Mouse (Mus musculus) midbrain, embryonic 15.5 days (tissue): ENCODE measurements around the gene Hoxa9. TPM values are rescaled to one million over a fixed set of nuclear protein-coding genes. Genes with fewer than 3 reads are reported as not detected.

Experiments used
- ATAC-seq: fragments of 200-750 bp; cut with Nextera tagmentation; replicated peaks from 2 replicates; pipeline ENCODE4 v1.8.0; 2017; ENCODE audit warnings: moderate TSS enrichment
- H3K27ac ChIP-seq: fragments of 300-500 bp; sonication (generic); 2 replicates; pipeline ENCODE4 v1.5.1; 2015; ENCODE audit warnings: mild to moderate bottlenecking, inconsistent platforms
- H3K27me3 ChIP-seq: fragments of 300-500 bp; sonication (generic); replicated peaks from 2 replicates; pipeline ENCODE4 v1.6.1; 2015; ENCODE audit warnings: inconsistent platforms
- H3K36me3 ChIP-seq: fragments of 300-500 bp; sonication (generic); replicated peaks from 2 replicates; pipeline ENCODE4 v1.6.1; 2015; ENCODE audit warnings: inconsistent platforms
- H3K4me1 ChIP-seq: fragments of 300-500 bp; sonication (generic); 2 replicates; pipeline ENCODE4 v1.6.1; 2015; ENCODE audit warnings: inconsistent platforms
- H3K4me2 ChIP-seq: fragments of 300-500 bp; sonication (generic); 2 replicates; pipeline ENCODE4 v1.6.1; 2015; ENCODE audit warnings: inconsistent platforms, mild to moderate bottlenecking, moderate library complexity
- H3K4me3 ChIP-seq: fragments of 300-500 bp; sonication (generic); 2 replicates; pipeline ENCODE4 v1.5.1; 2015; ENCODE audit warnings: mild to moderate bottlenecking, inconsistent platforms
- H3K9ac ChIP-seq: fragments of 300-500 bp; sonication (generic); 2 replicates; pipeline ENCODE4 v1.6.1; 2015; ENCODE audit warnings: mild to moderate bottlenecking, inconsistent platforms
- H3K9me3 ChIP-seq: fragments of 300-500 bp; sonication (generic); 2 replicates; pipeline ENCODE4 v1.6.1; 2016; ENCODE audit warnings: inconsistent platforms
- WGBS: fragments of 180-500 bp; shearing (Covaris S2); methylation state at CpG from one replicate; pipeline ENCODE4 v1.1.7; 2015; ENCODE audit warnings: mixed read lengths; 5-methylcytosine and 5-hydroxymethylcytosine counted together
- polyA plus RNA-seq: library from polyadenylated mRNA; unstranded; fragments of >200 nt; fragmentation: Nextera tagmentation; extraction: Ambion mirVana; gene quantifications from 2 replicates; pipeline ENCODE4 v1.2.1, GENCODE M21; 2015

Gene Hoxa9
- polyA plus RNA-seq, 1 experiment from 2014 or later: not detected

DNA sequence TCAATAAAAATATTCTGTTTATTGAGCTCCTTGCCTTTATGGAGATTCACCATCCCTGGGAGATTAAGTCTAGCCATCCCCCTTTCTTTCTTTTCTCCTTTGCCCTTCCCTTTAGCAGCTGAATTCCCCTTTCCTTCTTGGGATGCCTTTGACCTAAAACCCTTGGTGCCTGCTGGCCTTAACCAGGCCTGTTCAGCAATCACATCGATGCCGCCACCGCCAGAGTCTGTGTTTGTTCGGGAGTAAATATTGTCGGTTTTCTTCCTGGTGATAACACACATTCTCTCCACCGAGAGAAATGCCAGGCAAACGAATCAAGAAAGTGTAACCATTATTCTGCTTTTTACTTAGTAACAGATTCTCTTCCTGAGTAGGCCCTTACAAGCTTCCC is 7.3 kb upstream of the Hoxa9 start:
- Histone ChIP-seq H3K36me3 (no peaks in the 10 kb centered on the region), H3K4me2 (no peak overlapping the region), H3K4me1 (0 out of 2 replicates have a peak, but pooled peaks cover 2% of the 10 kb centered on the region), H3K4me3 (no peak overlapping the region), H3K9me3 (no peaks in the 10 kb centered on the region), H3K27me3 (peaks cover 98% of the 10 kb centered on the region), H3K27ac (no peak overlapping the region), H3K9ac (no peak overlapping the region)
- ATAC-seq: no peak
- 3% methylated on average over 7 of the region's 7 CpGs for WGBS

DNA sequence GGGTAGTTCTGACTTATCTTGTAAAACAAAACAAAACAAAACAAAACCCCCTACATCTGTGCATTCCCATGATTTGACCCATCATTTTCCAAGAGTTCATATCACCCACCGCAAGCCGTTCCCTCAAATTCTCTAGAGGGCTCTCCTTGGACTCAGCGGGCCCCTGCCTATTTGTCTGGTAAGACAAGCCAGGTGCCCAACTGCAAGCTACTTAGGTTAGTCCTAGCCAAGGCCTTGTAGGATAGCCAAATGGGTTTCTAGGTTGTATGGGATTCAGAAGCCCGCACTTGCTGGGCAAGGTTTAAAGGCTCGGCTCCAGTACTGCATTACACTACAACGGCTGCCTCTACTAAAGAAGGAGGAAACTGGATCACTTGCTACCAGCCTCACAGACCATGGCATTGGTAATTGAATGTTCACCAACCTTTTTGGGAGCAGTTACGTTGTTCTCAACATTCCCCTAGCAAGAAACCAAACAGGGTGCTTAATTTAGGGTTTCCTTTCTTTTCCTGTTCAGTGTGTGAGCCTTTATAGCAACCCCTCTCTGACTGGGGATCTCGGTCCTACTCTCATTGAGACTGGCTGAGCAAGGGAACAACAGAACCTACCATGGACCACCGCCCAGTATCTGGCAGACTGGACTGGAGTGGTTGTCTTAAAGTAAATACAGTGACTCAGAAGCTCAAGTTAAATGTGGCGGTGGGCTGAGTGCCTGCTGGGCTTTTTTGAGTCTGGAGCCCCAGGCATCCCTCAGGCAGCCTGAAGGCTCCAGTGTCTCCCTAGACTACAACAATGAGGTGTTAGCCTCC is 6.7 kb upstream of the Hoxa9 start:
- no peak overlapping the region for H3K4me2 ChIP-seq
- H3K27me3 ChIP-seq: peaks cover 98% of the 10 kb centered on the region
- no peak overlapping the region for H3K4me3 ChIP-seq
- H3K9me3 ChIP-seq: no peaks in the 10 kb centered on the region
- WGBS: 10% methylated on average over 10 of the region's 10 CpGs
- no peak for ATAC-seq
- no peak overlapping the region for H3K27ac ChIP-seq
- no peak overlapping the region for H3K9ac ChIP-seq
- 0 out of 2 replicates have a peak, but pooled peaks cover 2% of the 10 kb centered on the region for H3K4me1 ChIP-seq
- H3K36me3 ChIP-seq: no peaks in the 10 kb centered on the region

DNA sequence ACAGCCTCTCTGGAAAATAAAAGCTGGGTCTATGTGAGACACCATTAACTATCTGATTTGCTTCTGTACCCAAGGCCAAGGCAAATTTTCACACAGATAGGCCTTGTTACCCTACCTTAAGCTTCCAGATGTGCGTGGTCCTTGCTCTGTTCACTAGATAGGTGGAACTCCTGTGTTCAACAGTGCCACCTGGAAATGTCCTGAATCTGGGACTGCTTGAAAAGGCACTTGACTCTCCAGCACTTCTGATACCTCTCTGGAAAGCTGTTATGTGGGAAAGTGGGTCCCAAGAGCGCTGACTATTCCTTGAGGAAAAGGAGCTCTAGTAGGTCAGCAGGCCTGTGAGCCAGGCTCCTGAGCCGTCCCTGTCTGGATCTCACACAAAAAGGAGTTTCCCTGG is 5.9 kb upstream of the Hoxa9 start:
- Histone ChIP-seq H3K4me1 (0 out of 2 replicates have a peak, but pooled peaks cover 2% of the 10 kb centered on the region), H3K27ac (no peak overlapping the region), H3K36me3 (no peaks in the 10 kb centered on the region), H3K4me3 (no peak overlapping the region), H3K9me3 (no peaks in the 10 kb centered on the region), H3K9ac (no peak overlapping the region), H3K27me3 (peaks cover 98% of the 10 kb centered on the region), H3K4me2 (no peak overlapping the region)
- 1% methylated on average over 3 of the region's 3 CpGs for WGBS
- no peak for ATAC-seq

DNA sequence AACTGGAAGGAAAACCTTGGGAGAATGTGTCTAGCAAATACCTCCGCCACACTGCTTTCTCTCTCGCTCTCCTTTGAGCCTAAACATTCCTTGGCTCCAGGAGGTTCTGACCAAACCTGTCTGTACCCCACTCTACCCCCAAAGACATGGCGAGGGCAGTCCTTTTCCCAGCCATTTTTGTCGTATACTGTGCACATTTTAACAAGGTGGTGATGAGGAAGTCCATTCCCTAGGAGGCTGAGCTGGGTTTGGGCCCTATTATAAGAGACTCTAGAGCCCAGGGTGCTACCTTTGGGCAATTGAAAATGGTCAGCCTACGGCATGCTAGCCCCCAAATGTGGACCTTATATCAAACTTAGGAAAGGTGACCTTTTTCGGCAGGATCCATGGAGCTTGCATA is 5.0 kb upstream of the Hoxa9 start:
- WGBS: 18% methylated on average over 6 of the region's 6 CpGs
- H3K4me3 ChIP-seq: no peak overlapping the region

DNA sequence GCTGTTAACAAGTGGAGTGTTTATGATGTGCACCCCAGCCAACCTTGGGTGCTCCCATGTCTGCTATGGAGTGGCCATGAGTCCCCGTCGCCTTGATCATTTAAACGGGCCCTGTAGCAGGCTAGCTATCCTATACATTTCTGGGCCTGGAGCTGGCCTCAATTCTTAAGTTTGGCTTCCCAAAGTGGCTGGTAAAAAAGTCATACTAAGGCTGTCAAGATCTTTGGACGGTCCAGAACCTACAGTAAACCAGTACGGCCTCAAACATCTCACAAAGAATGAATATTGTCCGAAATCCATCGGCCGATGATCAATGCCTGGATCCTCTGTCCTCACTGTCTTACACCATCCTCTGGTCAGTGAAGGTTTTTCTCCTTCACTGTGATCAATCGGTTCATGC is 4.4 kb upstream of the Hoxa9 start:
- no peak overlapping the region for H3K4me2 ChIP-seq
- 0 out of 2 replicates have a peak, but pooled peaks cover 2% of the 10 kb centered on the region for H3K4me1 ChIP-seq
- H3K9ac ChIP-seq: no peak overlapping the region
- H3K36me3 ChIP-seq: no peaks in the 10 kb centered on the region
- ATAC-seq: no peak
- peaks cover 94% of the 10 kb centered on the region for H3K27me3 ChIP-seq
- no peak overlapping the region for H3K4me3 ChIP-seq
- 29% methylated on average over 9 of the region's 9 CpGs for WGBS
- no peaks in the 10 kb centered on the region for H3K9me3 ChIP-seq
- no peak overlapping the region for H3K27ac ChIP-seq

More for the DNA sequence above, 5.0 kb upstream of the Hoxa9 start:
- Histone ChIP-seq H3K4me2 (no peak overlapping the region), H3K9ac (no peak overlapping the region), H3K4me1 (0 out of 2 replicates have a peak, but pooled peaks cover 2% of the 10 kb centered on the region), H3K27me3 (peaks cover 94% of the 10 kb centered on the region), H3K36me3 (no peaks in the 10 kb centered on the region), H3K9me3 (no peaks in the 10 kb centered on the region), H3K27ac (no peak overlapping the region)
- no peak for ATAC-seq

DNA sequence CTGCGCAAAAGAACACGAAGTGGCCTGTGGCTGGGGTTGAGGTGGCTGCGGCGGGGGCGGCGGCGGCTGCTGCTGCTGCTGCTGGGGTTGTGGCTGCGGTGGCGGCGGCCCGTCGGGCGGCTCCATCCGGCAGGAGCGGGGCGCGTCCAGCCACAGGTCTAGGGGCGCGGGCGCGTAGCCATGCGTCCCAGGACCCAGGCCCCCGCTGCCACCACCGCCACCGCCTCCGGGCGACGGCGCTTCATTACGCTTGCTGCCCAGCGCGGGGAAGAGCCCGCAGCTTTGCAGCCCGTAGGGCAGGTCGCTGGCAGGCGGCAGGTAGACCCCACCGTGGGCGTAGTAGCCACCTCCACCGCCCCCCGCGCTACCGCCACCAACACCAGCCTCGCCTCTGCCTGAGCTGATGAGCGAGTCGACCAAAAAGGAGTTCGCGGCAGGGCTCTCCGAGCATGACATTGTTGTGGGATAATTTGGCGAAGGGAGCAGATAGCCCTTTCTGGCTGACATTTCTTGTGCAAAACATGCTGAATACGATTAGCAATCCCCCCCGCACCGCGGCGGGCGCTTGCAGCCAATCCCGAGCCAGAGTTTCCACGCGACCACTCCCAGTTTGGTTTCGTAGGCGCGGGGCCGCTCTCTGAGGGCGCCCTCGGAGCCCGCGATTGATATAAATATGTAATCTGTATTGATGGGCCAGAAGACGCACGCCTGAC is 3.7 kb upstream of the Hoxa9 start:
- Histone ChIP-seq H3K36me3 (no peaks in the 10 kb centered on the region), H3K4me3 (no peak overlapping the region), H3K4me2 (no peak overlapping the region), H3K9me3 (no peaks in the 10 kb centered on the region), H3K4me1 (no peaks in the 10 kb centered on the region), H3K27me3 (peaks cover 94% of the 10 kb centered on the region), H3K9ac (no peak overlapping the region), H3K27ac (no peak overlapping the region)
- ATAC-seq: no peak
- 2% methylated on average over 62 of the region's 68 CpGs for WGBS

DNA sequence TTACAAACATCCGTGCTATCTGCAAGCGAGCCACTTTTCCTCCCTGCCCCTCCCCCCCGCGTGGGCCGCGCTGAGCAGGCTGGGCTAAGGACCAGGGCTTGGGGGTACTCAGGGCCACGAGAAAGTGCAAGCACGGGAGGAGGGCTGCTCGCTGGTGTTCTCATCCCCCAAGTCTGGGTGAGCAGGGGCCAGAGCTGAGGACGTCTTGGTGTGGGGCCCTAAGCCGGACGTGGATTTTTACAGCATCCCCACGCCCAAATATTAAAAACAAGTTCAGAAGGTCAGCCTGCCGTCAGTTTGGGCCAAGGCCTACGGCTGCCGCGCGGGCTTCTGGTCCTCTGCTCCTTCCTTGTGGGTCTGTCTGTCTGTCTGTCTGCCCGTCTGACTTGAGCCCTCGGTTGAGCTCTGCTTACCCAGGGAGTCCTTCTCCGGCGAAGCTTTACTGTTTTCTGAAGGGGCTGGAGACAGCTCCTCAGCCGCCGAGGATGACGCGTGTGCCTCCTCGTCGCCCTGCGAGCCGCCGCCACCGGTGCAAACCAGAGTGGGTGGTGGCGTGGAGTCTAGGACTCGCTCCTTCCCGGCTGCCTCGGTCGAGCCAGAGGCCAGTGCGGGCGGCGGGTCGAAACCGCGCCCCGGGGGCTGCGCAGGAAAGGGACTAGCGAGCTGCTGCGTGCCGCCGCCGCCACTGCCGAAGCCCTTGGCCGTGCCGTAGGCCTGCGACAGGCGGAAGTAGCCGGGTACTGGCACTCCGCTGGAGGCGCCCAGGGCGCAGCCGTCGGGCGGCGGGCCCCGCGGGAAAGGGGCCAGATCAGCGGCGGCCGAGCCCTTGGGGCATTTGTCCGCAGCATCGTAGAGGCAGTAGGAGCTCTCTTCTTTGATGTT is 2.9 kb upstream of the Hoxa9 start:
- ATAC-seq: no peak
- Histone ChIP-seq H3K4me1 (no peaks in the 10 kb centered on the region), H3K27ac (no peak overlapping the region), H3K36me3 (no peaks in the 10 kb centered on the region), H3K9ac (no peak overlapping the region), H3K4me2 (no peak overlapping the region), H3K4me3 (no peak overlapping the region), H3K27me3 (peaks cover 96% of the 10 kb centered on the region), H3K9me3 (no peaks in the 10 kb centered on the region)
- under 1% methylated on average over 70 of the region's 70 CpGs for WGBS

DNA sequence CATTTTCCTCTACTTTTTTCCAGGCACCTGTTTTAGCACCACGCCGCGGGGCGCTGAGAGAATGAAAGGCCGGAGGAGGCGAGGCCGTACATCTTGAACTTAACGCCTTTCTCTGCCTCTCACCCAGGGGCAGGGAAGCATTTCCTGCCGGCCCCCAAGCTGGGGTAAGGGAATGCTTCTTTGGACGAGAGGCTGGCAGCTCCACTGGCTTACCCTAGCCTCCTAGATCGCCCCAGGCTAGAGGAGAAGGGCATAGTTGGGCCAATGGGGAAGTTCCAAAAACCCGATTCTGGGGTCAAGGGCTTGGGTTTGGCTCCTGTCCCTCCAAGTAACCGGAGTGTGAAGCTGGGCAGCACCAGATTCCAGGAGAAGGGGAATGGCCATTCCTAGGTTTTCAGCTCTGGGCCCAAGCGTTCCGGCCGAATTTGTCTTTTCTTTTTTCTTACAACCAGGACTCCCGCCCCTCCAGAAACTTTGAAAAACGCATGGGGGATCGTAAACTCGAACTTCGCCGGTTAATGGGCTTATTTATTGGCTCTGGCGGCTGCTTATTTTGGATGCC is 2.2 kb upstream of the Hoxa9 start:
- H3K27ac ChIP-seq: no peak overlapping the region
- no peaks in the 10 kb centered on the region for H3K9me3 ChIP-seq
- 2% methylated on average over 23 of the region's 23 CpGs for WGBS
- no peak overlapping the region for H3K4me2 ChIP-seq
- H3K4me3 ChIP-seq: no peak overlapping the region
- no peaks in the 10 kb centered on the region for H3K4me1 ChIP-seq
- H3K36me3 ChIP-seq: no peaks in the 10 kb centered on the region
- peaks cover 94% of the 10 kb centered on the region for H3K27me3 ChIP-seq
- no peak overlapping the region for H3K9ac ChIP-seq
- no peak for ATAC-seq

DNA sequence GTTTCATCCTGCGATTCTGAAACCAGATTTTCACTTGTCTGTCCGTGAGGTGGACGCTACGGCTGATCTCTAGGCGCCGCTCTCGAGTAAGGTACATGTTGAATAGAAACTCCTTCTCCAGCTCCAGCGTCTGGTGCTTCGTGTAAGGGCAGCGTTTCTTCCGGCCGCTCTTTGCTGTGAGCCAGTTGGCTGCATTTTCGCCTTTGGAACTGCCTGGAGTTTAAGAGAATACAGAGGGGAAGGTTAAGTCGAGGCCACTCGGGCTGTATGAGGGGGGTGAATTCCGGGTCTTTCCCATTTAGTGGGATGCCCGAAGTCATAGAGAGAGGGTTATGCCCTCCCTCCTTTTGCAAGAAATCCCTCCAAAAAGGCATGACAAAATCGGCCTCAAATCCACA is 1.7 kb upstream of the Hoxa9 start:
- H3K4me1 ChIP-seq: no peaks in the 10 kb centered on the region
- under 1% methylated on average over 18 of the region's 18 CpGs for WGBS
- no peak overlapping the region for H3K9ac ChIP-seq
- H3K27me3 ChIP-seq: peaks cover 94% of the 10 kb centered on the region
- no peak overlapping the region for H3K4me3 ChIP-seq
- H3K9me3 ChIP-seq: no peaks in the 10 kb centered on the region
- H3K36me3 ChIP-seq: no peaks in the 10 kb centered on the region
- ATAC-seq: no peak
- H3K27ac ChIP-seq: no peak overlapping the region
- no peak overlapping the region for H3K4me2 ChIP-seq

DNA sequence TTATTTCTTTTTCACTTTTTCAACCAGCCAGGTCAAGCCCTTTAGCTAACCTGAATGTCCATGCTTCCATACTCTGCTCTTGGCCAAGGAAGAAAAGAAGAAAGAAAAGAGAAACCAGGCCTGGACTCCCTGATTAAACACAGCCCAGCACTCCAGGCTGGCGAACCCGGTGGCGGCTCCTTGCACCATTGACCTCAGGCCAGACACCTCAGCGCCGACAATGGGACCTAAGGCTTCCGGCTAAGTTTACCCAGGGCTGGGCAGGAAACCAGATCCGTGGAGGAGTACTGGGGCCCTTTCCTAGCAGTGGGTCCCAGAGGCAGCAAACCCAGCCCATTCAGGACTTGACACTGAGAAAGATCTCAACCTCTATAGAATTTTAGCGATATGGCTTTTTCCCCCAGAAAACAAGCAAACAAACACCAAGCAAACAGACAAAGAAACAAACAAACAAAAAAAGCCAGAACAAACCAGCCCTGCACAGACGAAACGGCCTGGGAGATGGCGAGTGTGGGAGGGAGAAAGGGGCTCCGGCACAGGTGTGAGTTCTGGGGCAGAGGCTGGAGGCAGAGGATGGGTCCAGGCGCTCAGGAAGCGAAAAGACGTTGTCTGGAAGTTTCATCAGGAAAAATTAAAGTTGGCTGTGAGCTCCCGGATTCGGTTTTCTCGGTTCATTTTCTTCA is 1.1 kb upstream of the Hoxa9 start:
- H3K27me3 ChIP-seq: peaks cover 94% of the 10 kb centered on the region
- no peak overlapping the region for H3K9ac ChIP-seq
- no peak for ATAC-seq
- H3K4me1 ChIP-seq: no peaks in the 10 kb centered on the region
- WGBS: 1% methylated on average over 18 of the region's 18 CpGs
- H3K36me3 ChIP-seq: no peaks in the 10 kb centered on the region
- H3K27ac ChIP-seq: no peak overlapping the region
- H3K9me3 ChIP-seq: no peaks in the 10 kb centered on the region
- H3K4me2 ChIP-seq: no peak overlapping the region
- H3K4me3 ChIP-seq: no peak overlapping the region

DNA sequence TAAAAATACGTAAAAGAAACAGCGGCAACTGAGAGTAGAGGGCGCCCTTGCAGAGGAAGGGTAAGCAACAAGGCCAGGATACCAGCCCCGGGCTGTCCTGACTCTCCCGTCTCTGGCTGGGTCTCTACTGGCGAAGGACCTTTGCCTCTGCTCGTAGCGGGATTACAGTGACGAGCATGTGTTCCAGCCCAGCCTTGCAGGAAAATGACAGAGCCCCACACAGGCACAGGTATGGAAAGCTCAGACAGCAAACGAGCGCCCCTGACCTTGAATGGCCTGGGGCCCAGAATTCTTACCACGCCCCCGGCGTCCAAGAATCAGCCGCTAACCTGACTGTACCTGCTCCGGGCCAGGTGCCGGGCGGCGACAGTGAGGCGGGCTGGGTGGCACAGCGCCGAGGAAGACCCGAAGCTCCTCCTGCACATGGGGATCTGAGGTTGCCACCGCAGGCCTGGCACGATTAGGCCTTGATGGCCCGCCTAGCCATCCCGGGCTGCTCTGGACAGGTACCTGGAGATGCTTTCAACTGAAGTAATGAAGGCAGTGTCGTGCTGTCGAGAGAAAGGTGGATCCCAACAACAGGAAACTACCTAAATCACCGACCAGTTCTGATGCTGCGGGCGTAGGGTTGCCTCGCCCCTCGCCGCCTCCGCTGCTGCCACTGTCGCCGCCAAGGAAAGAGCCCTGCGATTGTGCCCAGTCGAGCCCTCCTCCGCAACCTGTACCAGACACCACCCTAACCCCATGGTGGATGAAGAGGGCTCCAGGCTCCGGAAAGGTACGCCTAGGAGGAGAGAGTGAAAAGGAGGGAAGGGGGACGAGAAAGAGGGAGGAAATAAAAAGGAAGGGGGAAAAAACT is 1.1 kb downstream of the Hoxa9 start:
- Histone ChIP-seq H3K4me1 (no peaks in the 10 kb centered on the region), H3K27me3 (peaks cover 93% of the 10 kb centered on the region), H3K4me3 (no peak overlapping the region), H3K9ac (no peak overlapping the region), H3K36me3 (no peaks in the 10 kb centered on the region), H3K9me3 (no peaks in the 10 kb centered on the region), H3K27ac (no peak overlapping the region), H3K4me2 (no peak overlapping the region)
- no peak for ATAC-seq
- WGBS: 2% methylated on average over 44 of the region's 44 CpGs
